Mouse (Mus musculus) left cerebral cortex, adult 9 months (tissue): ENCODE measurements around the gene Trim11.

ENCODE experiments used
- DNase-seq, 2 experiments: peaks; one replicate each; pipeline ENCODE4 v3.0.0; 2022; ENCODE audit warnings: low spot score in 2 of 2

Gene Trim11

GRCm38 (mm10) chr11:58955868-58956257 is 22.0 kb upstream of the Trim11 start:
- no peak for DNase-seq

GRCm38 (mm10) chr11:58957226-58957914 is 20.5 kb upstream of the Trim11 start:
- DNase-seq: no peak

- DNase-seq: no peak
Measured at GRCm38 (mm10) chr11:58958536-58958935, 19.4 kb upstream of the Trim11 start.

- no peak for DNase-seq
Measured at GRCm38 (mm10) chr11:58959186-58959825, 18.6 kb upstream of the Trim11 start.

GRCm38 (mm10) chr11:58959921-58960465 is 17.9 kb upstream of the Trim11 start:
- peak in 1 of 2 experiments; percentile 81 for DNase-seq

GRCm38 (mm10) chr11:58961364-58962177 is 16.3 kb upstream of the Trim11 start:
- no peak for DNase-seq

- no peak for DNase-seq
Measured at GRCm38 (mm10) chr11:58963543-58963942, 14.3 kb upstream of the Trim11 start.

- DNase-seq: no peak
Measured at GRCm38 (mm10) chr11:58964216-58964615, 13.7 kb upstream of the Trim11 start.

GRCm38 (mm10) chr11:58965001-58965760 is 12.7 kb upstream of the Trim11 start:
- DNase-seq: no peak

GRCm38 (mm10) chr11:58967346-58967745 is 10.5 kb upstream of the Trim11 start:
- no peak for DNase-seq

GRCm38 (mm10) chr11:58968551-58968950 is 9.3 kb upstream of the Trim11 start:
- DNase-seq: no peak

GRCm38 (mm10) chr11:58969027-58969426 is 8.9 kb upstream of the Trim11 start:
- no peak for DNase-seq

- DNase-seq: no peak
Measured at GRCm38 (mm10) chr11:58969659-58970058, 8.2 kb upstream of the Trim11 start.

GRCm38 (mm10) chr11:58970831-58971530 is 6.9 kb upstream of the Trim11 start:
- DNase-seq: no peak

GRCm38 (mm10) chr11:58971796-58972195 is 6.1 kb upstream of the Trim11 start:
- DNase-seq: no peak

- no peak for DNase-seq
Measured at GRCm38 (mm10) chr11:58974414-58974813, 3.5 kb upstream of the Trim11 start.

- DNase-seq: no peak
Measured at GRCm38 (mm10) chr11:58977150-58977549, 743 bp upstream of the Trim11 start.

GRCm38 (mm10) chr11:58977607-58978026 is 276 bp upstream of the Trim11 start:
- no peak for DNase-seq

GRCm38 (mm10) chr11:58978706-58979030 is 775 bp downstream of the Trim11 start:
- DNase-seq: no peak

- DNase-seq: no peak
Measured at GRCm38 (mm10) chr11:58979183-58979582, 1.3 kb downstream of the Trim11 start.

- no peak for DNase-seq
Measured at GRCm38 (mm10) chr11:58979661-58980060, 1.8 kb downstream of the Trim11 start.
